22 mouse cellular contexts compared by ENCODE assay signal in genomic region chr9:48326338-48326737, GRCm38 (mm10). TPM values are rescaled to one million over a fixed set of nuclear protein-coding genes. Genes with fewer than 3 reads are reported as not detected.
DNase-seq lines count a peak whose midpoint lies in the region; ATAC-seq and TF ChIP-seq lines count a peak whose summit lies in the region.
"Had no signal": no experiment of that assay in that cellular context is flagged by ENCODE, and none has a peak within 500 bp of the region (broad histone marks: within the 10 kb centered on the region; RNA-seq: fewer than 3 reads in every experiment).

No protein-coding gene starts in this region.

- H3K9ac ChIP-seq in liver, embryonic 11.5 days (ENCODE audit: low read depth, low read length): no peak overlapping the region
- no peak overlapping the region for H3K9ac ChIP-seq in liver, postnatal 0 days (replicated peaks)
- H3K9ac ChIP-seq in heart, postnatal 0 days (replicated peaks; ENCODE audit: low read depth, low read length): no peak overlapping the region
- no peak overlapping the region for H3K9ac ChIP-seq in midbrain, embryonic 14.5 days (replicated peaks; ENCODE audit: low read length)
- H3K9ac ChIP-seq: embryonic facial prominence, embryonic 15.5 days; midbrain, embryonic 15.5 days; neural tube, embryonic 12.5 days had no signal

- H3K4me2 ChIP-seq in liver, embryonic 11.5 days: no peak overlapping the region
- no peak overlapping the region for H3K4me2 ChIP-seq in liver, postnatal 0 days (ENCODE audit: low read depth, low read length)
- H3K4me2 ChIP-seq in heart, postnatal 0 days (ENCODE audit: low read depth, low read length): no peak overlapping the region
- H3K4me2 ChIP-seq in midbrain, embryonic 14.5 days (ENCODE audit: low read length): no peak overlapping the region
- H3K4me2 ChIP-seq: embryonic facial prominence, embryonic 15.5 days; midbrain, embryonic 15.5 days; neural tube, embryonic 12.5 days had no signal

- TF ChIP-seq CTCF in kidney, adult 2 months (conservative IDR thresholded peaks at IDR 0.05; ENCODE audit: insufficient read depth, insufficient read length, low read depth, low read length): no peak
- no peak for TF ChIP-seq CTCF in liver, postnatal 0 days (IDR thresholded peaks at IDR 0.05; ENCODE audit: low read depth)
- TF ChIP-seq CTCF in heart, postnatal 0 days (IDR thresholded peaks at IDR 0.05; ENCODE audit: low read depth): no peak

- no peak for TF ChIP-seq EP300 in liver, postnatal 0 days (IDR thresholded peaks at IDR 0.05; ENCODE audit: low read depth)
- 0 out of 2 replicates have a peak, but pooled peaks have one; percentile 52 for TF ChIP-seq EP300 in heart, postnatal 0 days (IDR thresholded peaks at IDR 0.05; ENCODE audit: low read depth)

- no peak overlapping the region for H3K4me3 ChIP-seq in kidney, adult 2 months (ENCODE audit: insufficient read depth, low read depth, low read length)
- H3K4me3 ChIP-seq in liver, embryonic 11.5 days (ENCODE audit: low read depth, low read length): no peak overlapping the region
- no peak overlapping the region for H3K4me3 ChIP-seq in liver, postnatal 0 days (ENCODE audit: low read depth, low read length)
- no peak overlapping the region for H3K4me3 ChIP-seq in heart, postnatal 0 days (ENCODE audit: low read depth, low read length)
- H3K4me3 ChIP-seq in midbrain, embryonic 14.5 days (replicated peaks; ENCODE audit: low read depth, low read length): no peak overlapping the region
- H3K4me3 ChIP-seq: embryonic facial prominence, embryonic 15.5 days; limb, embryonic 10.5 days; midbrain, embryonic 15.5 days; neural tube, embryonic 12.5 days had no signal

- H3K4me1 ChIP-seq in kidney, adult 2 months (ENCODE audit: control insufficient read depth, insufficient read depth, low read length): no peaks in the 10 kb centered on the region
- H3K4me1 ChIP-seq in liver, embryonic 11.5 days (replicated peaks; ENCODE audit: control insufficient read depth, insufficient read depth, low read length): no peaks in the 10 kb centered on the region
- H3K4me1 ChIP-seq in liver, postnatal 0 days (ENCODE audit: insufficient read depth): no peaks in the 10 kb centered on the region
- no peaks in the 10 kb centered on the region for H3K4me1 ChIP-seq in heart, postnatal 0 days (ENCODE audit: control insufficient read depth, insufficient read depth)
- H3K4me1 ChIP-seq in midbrain, embryonic 14.5 days (ENCODE audit: control insufficient read depth, insufficient read depth, low read length): no peaks in the 10 kb centered on the region
- H3K4me1 ChIP-seq: embryonic facial prominence, embryonic 15.5 days; limb, embryonic 10.5 days; midbrain, embryonic 15.5 days; neural tube, embryonic 12.5 days had no signal

- no peaks in the 10 kb centered on the region for H3K9me3 ChIP-seq in liver, embryonic 11.5 days (ENCODE audit: control insufficient read depth, low read length)
- H3K9me3 ChIP-seq in liver, postnatal 0 days (ENCODE audit: low read length): no peaks in the 10 kb centered on the region
- no peaks in the 10 kb centered on the region for H3K9me3 ChIP-seq in heart, postnatal 0 days (replicated peaks; ENCODE audit: control insufficient read depth, low read length)
- H3K9me3 ChIP-seq in midbrain, embryonic 14.5 days (ENCODE audit: control insufficient read depth, low read length): no peaks in the 10 kb centered on the region
- H3K9me3 ChIP-seq: embryonic facial prominence, embryonic 15.5 days; limb, embryonic 10.5 days; midbrain, embryonic 15.5 days; neural tube, embryonic 12.5 days had no signal

- no peaks in the 10 kb centered on the region for H3K27me3 ChIP-seq in kidney, adult 2 months (replicated peaks; ENCODE audit: control insufficient read depth, insufficient read depth, low read length)
- H3K27me3 ChIP-seq in liver, embryonic 11.5 days (replicated peaks; ENCODE audit: control insufficient read depth, insufficient read depth, low read length): no peaks in the 10 kb centered on the region
- no peaks in the 10 kb centered on the region for H3K27me3 ChIP-seq in liver, postnatal 0 days (ENCODE audit: insufficient read depth, low read length)
- H3K27me3 ChIP-seq in heart, postnatal 0 days (ENCODE audit: control insufficient read depth, insufficient read depth, low read length): no peaks in the 10 kb centered on the region
- no peaks in the 10 kb centered on the region for H3K27me3 ChIP-seq in midbrain, embryonic 14.5 days (ENCODE audit: control insufficient read depth, insufficient read depth, low read length)
- H3K27me3 ChIP-seq: embryonic facial prominence, embryonic 15.5 days; midbrain, embryonic 15.5 days; neural tube, embryonic 12.5 days had no signal

- TF ChIP-seq POLR2A in kidney, adult 2 months (IDR thresholded peaks at IDR 0.05; ENCODE audit: low read depth, low read length): no peak

- H3K27ac ChIP-seq in kidney, adult 2 months (ENCODE audit: insufficient read depth, low read depth, low read length): 0 out of 2 replicates have a peak overlapping the region, but pooled peaks have one; percentile 20
- H3K27ac ChIP-seq in liver, embryonic 11.5 days (ENCODE audit: low read depth, low read length): no peak overlapping the region
- H3K27ac ChIP-seq in liver, postnatal 0 days (ENCODE audit: low read depth): no peak overlapping the region
- H3K27ac ChIP-seq in heart, postnatal 0 days (ENCODE audit: low read depth): peak overlapping the region; percentile 61
- no peak overlapping the region for H3K27ac ChIP-seq in midbrain, embryonic 14.5 days (replicated peaks; ENCODE audit: low read depth, low read length)
- H3K27ac ChIP-seq: embryonic facial prominence, embryonic 15.5 days; hindbrain, postnatal 0 days; limb, embryonic 10.5 days; midbrain, embryonic 15.5 days; neural tube, embryonic 12.5 days had no signal

- 75% methylated on average over 9 of the region's 9 CpGs for WGBS in kidney, adult 2 months
- WGBS in liver, embryonic 11.5 days: 77% methylated on average over 9 of the region's 9 CpGs
- WGBS in liver, postnatal 0 days (ENCODE audit: insufficient replicate concordance): 81% methylated on average over 9 of the region's 9 CpGs
- 67% methylated on average over 9 of the region's 9 CpGs for WGBS in heart, postnatal 0 days
- WGBS in midbrain, embryonic 14.5 days: 94% methylated on average over 9 of the region's 9 CpGs

- H3K36me3 ChIP-seq in kidney, adult 2 months (ENCODE audit: control insufficient read depth, insufficient read depth, low read length): no peaks in the 10 kb centered on the region
- H3K36me3 ChIP-seq in liver, embryonic 11.5 days (ENCODE audit: control insufficient read depth, insufficient read depth, low read length): peaks cover under 1% of the 10 kb centered on the region; the same call in 1 of the 2 replicates
- peaks cover 47% of the 10 kb centered on the region for H3K36me3 ChIP-seq in liver, postnatal 0 days (replicated peaks; ENCODE audit: insufficient read depth, low read length)
- H3K36me3 ChIP-seq in heart, postnatal 0 days (replicated peaks; ENCODE audit: control insufficient read depth, insufficient read depth, low read length): no peaks in the 10 kb centered on the region
- no peaks in the 10 kb centered on the region for H3K36me3 ChIP-seq in midbrain, embryonic 14.5 days (ENCODE audit: control insufficient read depth, insufficient read depth, low read length)
- H3K36me3 ChIP-seq: embryonic facial prominence, embryonic 15.5 days; limb, embryonic 10.5 days; midbrain, embryonic 15.5 days; neural tube, embryonic 12.5 days had no signal

- peak; percentile 38 for DNase-seq in kidney, adult 2 months
- no peak for DNase-seq in kidney, adult 11 months
- peak; percentile 29 for DNase-seq in liver, embryonic 11.5 days (ENCODE audit: low spot score)
- no peak for DNase-seq in liver, postnatal 0 days
- no peak for DNase-seq in heart, postnatal 0 days (ENCODE audit: low spot score)
- DNase-seq in heart, postnatal 4 days: peak; percentile 20
- no peak for DNase-seq in midbrain, embryonic 14.5 days
- DNase-seq: adrenal gland, adult 8-10 months; cerebellum, adult 18-20 months; cerebellum, postnatal 36 days; liver; lung, postnatal 14 days; right cerebral cortex, postnatal 14 days; spleen, adult 18-20 months had no signal

- no peak for ATAC-seq in liver, embryonic 11.5 days (replicated peaks; ENCODE audit: low FRiP score)
- ATAC-seq in liver, postnatal 0 days: no peak
- peak; percentile 36; the same call in 1 of the 2 replicates for ATAC-seq in heart, postnatal 0 days (ENCODE audit: insufficient read depth, low read depth)
- no peak for ATAC-seq in midbrain, embryonic 14.5 days (ENCODE audit: low FRiP score, low TSS enrichment)
- ATAC-seq: activated CD4-positive, CD25-positive, alpha-beta regulatory T cell, adult 4 months; forebrain, embryonic 14.5 days; hindbrain, postnatal 0 days; intestine, embryonic 16.5 days; midbrain, embryonic 15.5 days had no signal

RNA-seq across cellular contexts. Expression of gene Nxpe2, which starts 26.9 kb away (rescaled TPM):
- 0.81 and 1.4 TPM in 2 replicates for polyA plus RNA-seq in kidney, adult 2 months (2012; rRNA removed)
- 100 and 104 TPM in 2 replicates for polyA plus RNA-seq in liver, embryonic 11.5 days (2014; fragmentation: Nextera tagmentation; extraction: Ambion mirVana)
- 70.5 and 73.0 TPM in 2 replicates for polyA plus RNA-seq in liver, postnatal 0 days (2015; fragmentation: Nextera tagmentation; extraction: Ambion mirVana)
- 0.19 and 0.27 TPM in 2 replicates for total RNA-seq in heart, postnatal 0 days (2014; rRNA removed; ENCODE audit: low replicate concordance)
- polyA plus RNA-seq in heart, postnatal 0 days (2015; fragmentation: Nextera tagmentation; extraction: Ambion mirVana): 1.2 and 1.7 TPM in 2 replicates
- total RNA-seq in heart, postnatal 4 days (2021): 1 to 10 TPM; 1.7 to 1.8 TPM
- polyA plus RNA-seq in midbrain, embryonic 14.5 days (2014; fragmentation: Nextera tagmentation; extraction: Ambion mirVana): 0.34 and 0.58 TPM in 2 replicates
- total RNA-seq: hindbrain, postnatal 0 days had no signal

Comparison
In these comparisons a context has a peak if more than half of its experiments do, and no peak if none do; other contexts are left out.
1. DNase-seq: peak in kidney, adult 2 months (single experiment), liver, embryonic 11.5 days (single experiment) and heart, postnatal 4 days (single experiment); none in kidney, adult 11 months (single experiment), liver, postnatal 0 days (single experiment), heart, postnatal 0 days (single experiment) and midbrain, embryonic 14.5 days (single experiment).
2. H3K27ac ChIP-seq: peak in kidney, adult 2 months (single experiment) and heart, postnatal 0 days (single experiment); none in liver, embryonic 11.5 days (single experiment), liver, postnatal 0 days (single experiment) and midbrain, embryonic 14.5 days (single experiment).
3. RNA of gene Nxpe2, which starts 26.9 kb away (polyA plus RNA-seq): 100 to 104 TPM in liver, embryonic 11.5 days and 70.5 to 73.0 TPM in liver, postnatal 0 days; 0.81 to 1.4 TPM in kidney, adult 2 months, 1.2 to 1.7 TPM in heart, postnatal 0 days and 0.34 to 0.58 TPM in midbrain, embryonic 14.5 days; every median in the first group is over 10 times any median in the second.